Mouse (Mus musculus): ENCODE measurements at regions not wholly inside any gene's neighbourhood (a gene's known extent, or its start where the extent isn't known, plus 50 kb on each side); places are given as distances from the start of the nearest gene placed in this dataset.
A peak's percentile ranks its signal among the peaks of the same experiment; 100 is the strongest.

- Histone ChIP-seq H3K4me3 (ENCODE audit: insufficient read depth, low read length) (no peak overlapping the region), H3K27ac (ENCODE audit: insufficient read depth, low read length) (no peak overlapping the region), H3K4me1 (ENCODE audit: control insufficient read depth, insufficient read depth, low read length) (no peaks in the 10 kb centered on the region)
- TF ChIP-seq POLR2A (IDR thresholded peaks at IDR 0.05; ENCODE audit: low read depth, low read length) (no peak), CTCF (IDR thresholded peaks at IDR 0.05; ENCODE audit: borderline replicate concordance, insufficient read depth, low read length) (no peak)
Measured at GRCm38 (mm10) chr9:95331275-95331674, 75.2 kb downstream of the Chst2 start.

GRCm38 (mm10) chr9:95330097-95330496, 76.4 kb downstream of the Chst2 start:
- H3K4me3 ChIP-seq (ENCODE audit: insufficient read depth, low read length), result no peak overlapping the region
- TF ChIP-seq CTCF (IDR thresholded peaks at IDR 0.05; ENCODE audit: borderline replicate concordance, insufficient read depth, low read length) (no peak), POLR2A (IDR thresholded peaks at IDR 0.05; ENCODE audit: low read depth, low read length) (no peak)
- H3K27ac ChIP-seq (ENCODE audit: insufficient read depth, low read length), result no peak overlapping the region
- H3K4me1 ChIP-seq (ENCODE audit: control insufficient read depth, insufficient read depth, low read length), result no peaks in the 10 kb centered on the region

- Histone ChIP-seq H3K27ac (ENCODE audit: insufficient read depth, low read length) (no peak overlapping the region), H3K4me3 (ENCODE audit: insufficient read depth, low read length) (no peak overlapping the region), H3K4me1 (ENCODE audit: control insufficient read depth, insufficient read depth, low read length) (no peaks in the 10 kb centered on the region)
- TF ChIP-seq POLR2A (IDR thresholded peaks at IDR 0.05; ENCODE audit: low read depth, low read length) (no peak), CTCF (IDR thresholded peaks at IDR 0.05; ENCODE audit: borderline replicate concordance, insufficient read depth, low read length) (no peak)
Measured at GRCm38 (mm10) chr9:95329053-95329430, 77.5 kb downstream of the Chst2 start.

DNA sequence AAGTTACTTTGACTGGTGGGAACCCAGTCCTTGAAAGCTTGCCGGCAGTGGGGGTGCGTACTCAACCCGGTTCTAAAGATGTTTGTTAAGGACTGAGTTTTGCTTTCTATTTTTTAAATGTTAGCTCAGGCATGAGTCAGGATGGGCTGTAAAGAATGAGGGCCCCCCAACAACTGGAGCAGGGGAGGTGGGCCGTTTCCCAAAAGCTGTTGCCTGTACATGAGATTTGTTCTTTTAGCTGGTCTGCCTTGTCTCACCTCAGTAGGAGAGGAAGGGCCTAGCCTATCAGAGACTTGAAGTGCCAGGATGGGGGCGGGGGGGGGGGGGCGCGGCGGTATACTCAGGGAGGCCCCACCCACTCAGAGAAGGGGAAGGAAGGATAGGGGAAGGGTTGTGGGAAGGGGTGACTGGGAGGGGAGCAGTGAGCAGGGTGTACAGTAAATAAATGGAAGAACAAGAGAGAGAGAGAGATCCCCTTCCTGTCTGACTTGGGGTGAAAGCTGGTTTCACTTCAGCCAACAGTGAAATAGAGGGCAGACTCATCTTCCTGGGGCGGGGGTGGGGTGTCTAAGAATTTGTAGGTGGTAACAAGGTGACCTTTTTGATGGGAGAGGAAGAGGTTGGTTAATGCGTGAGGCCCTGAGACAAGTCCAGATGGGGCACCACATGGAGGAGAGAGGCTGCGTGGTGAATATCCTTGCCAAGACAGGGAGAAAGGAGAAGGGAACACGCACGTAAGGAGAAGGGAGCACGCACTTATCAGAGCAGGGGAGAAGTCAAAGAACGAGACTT, 78.1 kb downstream of the Chst2 start:
- Histone ChIP-seq H3K4me3 (ENCODE audit: insufficient read depth, low read length) (no peak overlapping the region), H3K27ac (ENCODE audit: insufficient read depth, low read length) (no peak overlapping the region), H3K4me1 (ENCODE audit: control insufficient read depth, insufficient read depth, low read length) (no peaks in the 10 kb centered on the region)
- TF ChIP-seq POLR2A (IDR thresholded peaks at IDR 0.05; ENCODE audit: low read depth, low read length), result no peak

DNA sequence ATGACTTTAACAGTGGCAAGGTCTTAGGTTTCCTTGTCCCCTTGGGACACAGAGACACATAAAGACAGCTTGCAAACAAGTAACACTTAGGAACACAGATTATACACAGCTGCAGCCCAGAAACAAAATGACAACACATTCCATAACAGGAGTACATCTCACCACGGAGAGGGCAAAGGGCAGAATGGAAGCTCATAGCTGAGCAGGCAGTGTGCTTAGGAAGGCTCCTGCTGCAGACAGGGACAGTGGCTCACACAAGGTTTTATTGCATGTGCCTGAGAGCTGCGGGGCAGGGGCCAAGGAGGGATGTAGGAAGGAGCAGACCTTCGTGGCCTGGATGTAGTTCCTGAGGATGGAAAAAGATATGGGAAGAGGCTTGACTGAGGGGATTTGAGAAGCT, 78.8 kb downstream of the Chst2 start:
- TF ChIP-seq CTCF (IDR thresholded peaks at IDR 0.05; ENCODE audit: borderline replicate concordance, insufficient read depth, low read length) (no peak), POLR2A (IDR thresholded peaks at IDR 0.05; ENCODE audit: low read depth, low read length) (no peak)

GRCm38 (mm10) chr9:95323622-95324021, 82.9 kb downstream of the Chst2 start:
- TF ChIP-seq POLR2A (IDR thresholded peaks at IDR 0.05; ENCODE audit: low read depth, low read length) (no peak), CTCF (IDR thresholded peaks at IDR 0.05; ENCODE audit: borderline replicate concordance, insufficient read depth, low read length) (no peak)
- Histone ChIP-seq H3K4me3 (ENCODE audit: insufficient read depth, low read length) (no peak overlapping the region), H3K27ac (ENCODE audit: insufficient read depth, low read length) (peak overlapping the region; percentile 3; the same call in 1 of the 2 replicates), H3K4me1 (ENCODE audit: control insufficient read depth, insufficient read depth, low read length) (no peaks in the 10 kb centered on the region; the same call in 1 of the 2 replicates)

More for the DNA sequence above, 78.8 kb downstream of the Chst2 start:
- H3K27ac ChIP-seq (ENCODE audit: insufficient read depth, low read length), result no peak overlapping the region
- H3K4me1 ChIP-seq (ENCODE audit: control insufficient read depth, insufficient read depth, low read length), result no peaks in the 10 kb centered on the region
- no peak overlapping the region for H3K4me3 ChIP-seq (ENCODE audit: insufficient read depth, low read length)

GRCm38 (mm10) chr9:95322893-95323292, 83.6 kb downstream of the Chst2 start:
- Histone ChIP-seq H3K4me1 (ENCODE audit: control insufficient read depth, insufficient read depth, low read length) (peaks cover 3% of the 10 kb centered on the region), H3K27ac (ENCODE audit: insufficient read depth, low read length) (peak overlapping the region; percentile 31; the same call in 1 of the 2 replicates), H3K4me3 (ENCODE audit: insufficient read depth, low read length) (no peak overlapping the region)
- TF ChIP-seq CTCF (IDR thresholded peaks at IDR 0.05; ENCODE audit: borderline replicate concordance, insufficient read depth, low read length) (no peak), POLR2A (IDR thresholded peaks at IDR 0.05; ENCODE audit: low read depth, low read length) (no peak)

DNA sequence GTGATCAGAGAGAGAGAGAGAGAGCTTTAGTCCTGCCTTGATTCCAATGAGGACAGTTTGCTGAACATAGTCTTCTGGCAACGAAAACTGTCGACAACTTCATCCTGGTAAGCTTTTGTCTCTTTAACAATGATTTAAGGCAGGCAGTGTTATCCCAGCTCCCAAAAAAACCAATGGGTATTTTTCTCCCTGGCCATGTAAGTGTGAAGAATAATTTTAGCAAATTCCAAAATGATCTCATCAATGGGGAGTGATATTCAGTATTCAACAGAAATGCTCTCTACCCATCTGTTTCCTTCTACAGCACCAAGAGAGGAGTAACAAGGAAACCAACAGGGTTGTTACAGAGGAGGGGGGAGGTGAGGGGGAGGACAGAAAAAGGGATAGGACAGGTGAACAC, 84.5 kb downstream of the Chst2 start:
- Histone ChIP-seq H3K4me3 (ENCODE audit: insufficient read depth, low read length) (no peak overlapping the region), H3K27ac (ENCODE audit: insufficient read depth, low read length) (no peak overlapping the region), H3K4me1 (ENCODE audit: control insufficient read depth, insufficient read depth, low read length) (peaks cover 4% of the 10 kb centered on the region)
- TF ChIP-seq CTCF (IDR thresholded peaks at IDR 0.05; ENCODE audit: borderline replicate concordance, insufficient read depth, low read length) (no peak), POLR2A (IDR thresholded peaks at IDR 0.05; ENCODE audit: low read depth, low read length) (no peak)

DNA sequence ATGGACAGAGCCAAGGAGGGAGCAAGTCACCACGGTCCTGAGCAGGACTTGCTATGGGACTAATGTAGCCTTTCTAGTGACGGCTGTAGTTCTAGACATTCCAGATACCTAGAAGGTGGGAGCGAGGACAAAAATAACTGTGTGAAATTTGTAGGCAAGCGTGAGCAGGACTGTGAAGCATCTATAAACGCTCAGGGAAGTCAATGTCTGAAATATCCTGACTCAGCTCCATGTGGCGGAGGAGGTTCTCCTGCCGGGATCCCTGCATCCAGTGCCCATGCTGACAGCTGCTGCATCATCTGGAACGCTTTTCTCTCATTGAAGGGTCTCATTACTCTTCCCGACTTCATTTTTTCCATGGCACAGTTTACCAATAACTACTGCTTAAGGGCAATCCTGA, 87.6 kb downstream of the Chst2 start:
- Histone ChIP-seq H3K4me3 (ENCODE audit: insufficient read depth, low read length) (no peak overlapping the region), H3K4me1 (ENCODE audit: control insufficient read depth, insufficient read depth, low read length) (peaks cover 9% of the 10 kb centered on the region), H3K27ac (ENCODE audit: insufficient read depth, low read length) (no peak overlapping the region)
- TF ChIP-seq CTCF (IDR thresholded peaks at IDR 0.05; ENCODE audit: borderline replicate concordance, insufficient read depth, low read length), result no peak
- TF ChIP-seq POLR2A (IDR thresholded peaks at IDR 0.05; ENCODE audit: low read depth, low read length), result no peak

- peaks cover 9% of the 10 kb centered on the region for H3K4me1 ChIP-seq (ENCODE audit: control insufficient read depth, insufficient read depth, low read length)
- no peak for TF ChIP-seq POLR2A (IDR thresholded peaks at IDR 0.05; ENCODE audit: low read depth, low read length)
- TF ChIP-seq CTCF (IDR thresholded peaks at IDR 0.05; ENCODE audit: borderline replicate concordance, insufficient read depth, low read length), result no peak
- H3K4me3 ChIP-seq (ENCODE audit: insufficient read depth, low read length), result no peak overlapping the region
- peak overlapping the region; percentile 12; the same call in 1 of the 2 replicates for H3K27ac ChIP-seq (ENCODE audit: insufficient read depth, low read length)
Measured at GRCm38 (mm10) chr9:95316726-95317125, 89.8 kb downstream of the Chst2 start.

Measured in embryonic fibroblast, embryonic 13.5 days (primary cell).